Mouse (Mus musculus) erythroblast, embryonic 14.5 days (primary cell): ENCODE results near the gene Lonp2.

Experiments used
- GATA1 ChIP-seq: IDR thresholded peaks from 2 replicates; pipeline ENCODE4 v1.6.1; 2012; ENCODE audit warnings: low read length, inconsistent platforms, mixed read lengths
- TAL1 ChIP-seq: IDR thresholded peaks from 3 replicates; pipeline ENCODE4 v1.6.1; 2012; ENCODE audit warnings: low read length, inconsistent platforms, mixed read lengths

GRCm38 (mm10) chr8:86740899-86741298 lies 117.1 kb downstream of the Lonp2 start:
- TF ChIP-seq GATA1 (no peak), TAL1 (no peak)
